Mouse (Mus musculus) bone marrow, adult 2 months (tissue): ENCODE measurements around the gene Fam166a.

Experiments
- CTCF ChIP-seq: fragments of 200-500 bp; IDR thresholded peaks from 2 replicates; pipeline ENCODE4 v1.5.1; 2011; ENCODE audit warnings: low read length, control low read depth; ENCODE audit not compliant: control insufficient read depth, insufficient read depth
- POLR2A ChIP-seq: fragments of 200-500 bp; IDR thresholded peaks from 2 replicates; pipeline ENCODE4 v1.6.1; 2011; ENCODE audit warnings: low read depth, mild to moderate bottlenecking, control low read depth, low read length, borderline replicate concordance; ENCODE audit not compliant: control insufficient read depth

DNA sequence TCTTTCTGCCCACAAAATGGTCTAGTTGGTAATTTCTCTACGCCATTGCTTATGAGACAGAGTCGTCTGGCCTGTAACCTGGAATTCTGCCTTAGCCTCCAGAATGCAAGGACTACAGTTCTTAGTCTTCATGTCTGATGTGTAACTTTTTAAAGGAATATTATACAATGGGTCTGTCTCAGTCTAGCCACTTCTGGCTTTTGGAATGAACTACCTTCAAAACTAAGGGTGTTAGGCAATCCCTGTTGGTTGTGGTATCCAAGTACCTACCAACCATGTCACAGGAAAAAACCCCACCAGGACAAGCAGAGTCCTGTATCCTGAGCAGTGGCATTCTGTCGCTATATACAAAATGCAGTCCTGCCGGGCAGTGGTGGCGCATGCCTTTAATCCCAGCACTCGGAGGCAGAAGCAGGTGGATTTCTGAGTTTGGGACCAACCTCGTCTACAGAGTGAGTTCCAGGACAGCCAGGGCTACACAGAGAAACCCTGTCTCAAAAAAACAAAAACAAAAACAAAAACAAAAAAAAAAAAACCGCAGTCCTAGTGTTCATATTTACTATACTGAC, 7.3 kb downstream of the Fam166a start:
- no peak for TF ChIP-seq POLR2A
- TF ChIP-seq CTCF, result no peak
